Mouse (Mus musculus) ES-Bruce4 (cell line): ENCODE data around the gene Mrps7. TPM values are rescaled to one million over a fixed set of nuclear protein-coding genes. Genes with fewer than 3 reads are reported as not detected.

Source experiments
- H3K27ac ChIP-seq: 2 replicates; pipeline ENCODE4 v1.5.1; 2012; ENCODE audit warnings: low read length, inconsistent platforms; ENCODE audit not compliant: insufficient read depth
- H3K27me3 ChIP-seq: 2 replicates; pipeline ENCODE4 v1.6.1; 2012; ENCODE audit warnings: mild to moderate bottlenecking, low read length, inconsistent platforms; ENCODE audit not compliant: control insufficient read depth, poor library complexity, insufficient read depth, severe bottlenecking
- H3K36me3 ChIP-seq: 2 replicates; pipeline ENCODE4 v1.6.1; 2012; ENCODE audit warnings: inconsistent platforms, mild to moderate bottlenecking, low read length, moderate library complexity; ENCODE audit not compliant: control insufficient read depth, poor library complexity, insufficient read depth, severe bottlenecking
- H3K4me1 ChIP-seq: one replicate; pipeline ENCODE4 v1.8.1; 2011; ENCODE audit warnings: low read length; ENCODE audit not compliant: control insufficient read depth, insufficient read depth
- H3K4me3 ChIP-seq: 2 replicates; pipeline ENCODE4 v1.5.1; 2011; ENCODE audit warnings: low read depth, mild to moderate bottlenecking, low read length
- H3K9ac ChIP-seq: 2 replicates; pipeline ENCODE4 v1.6.1; 2012; ENCODE audit warnings: low read depth, mild to moderate bottlenecking, inconsistent platforms; ENCODE audit not compliant: poor library complexity, severe bottlenecking
- H3K9me3 ChIP-seq: replicated peaks from 2 replicates; pipeline ENCODE4 v1.6.1; 2012; ENCODE audit warnings: mild to moderate bottlenecking, low read length, inconsistent platforms; ENCODE audit not compliant: control insufficient read depth, poor library complexity, insufficient read depth, severe bottlenecking
- CTCF ChIP-seq: IDR thresholded peaks from one replicate; pipeline ENCODE4 v1.8.1; 2011; ENCODE audit warnings: low read depth, low read length
- EP300 ChIP-seq: IDR thresholded peaks from 2 replicates; pipeline ENCODE4 v1.6.1; 2011; ENCODE audit warnings: low read depth, low read length; ENCODE audit not compliant: insufficient read depth
- POLR2A ChIP-seq: IDR thresholded peaks from one replicate; pipeline ENCODE4 v1.8.1; 2011; ENCODE audit warnings: low read length; ENCODE audit not compliant: insufficient read depth
- polyA plus RNA-seq: library from polyadenylated mRNA; stranded (reverse); fragments of >200 nt; gene quantifications from 2 replicates; pipeline ENCODE4 v1.2.4, GENCODE M21; 2011; ENCODE audit warnings: low read depth; ENCODE audit not compliant: missing spikeins, insufficient read depth, insufficient read length

The Mrps7 gene
- 29.3 and 35.5 TPM in 2 replicates for polyA plus RNA-seq

GRCm38 (mm10) chr11:115603476-115604303, at the start of gene Mrps7, which contains the start of gene Gga3:
TSS of gene Mrps7 (plus strand) at chr11:115603925.
TSS of gene Gga3 (minus strand) at chr11:115604051.
- Histone ChIP-seq H3K36me3 (peaks cover 24% of the 10 kb centered on the region), H3K9ac (peak within 1 kb of the TSS; percentile 89), H3K27ac (no peak within 1 kb of the TSS), H3K27me3 (no peaks in the 10 kb centered on the region), H3K9me3 (no peaks in the 10 kb centered on the region), H3K4me3 (peak within 1 kb of the TSS; percentile 90), H3K4me1 (no peaks in the 10 kb centered on the region)
- no peak for TF ChIP-seq CTCF
- TF ChIP-seq POLR2A: no peak
- TF ChIP-seq EP300: no peak

- TF ChIP-seq CTCF (no peak), EP300 (no peak), POLR2A (no peak)
- Histone ChIP-seq H3K4me3 (no peak overlapping the region; the same call in 1 of the 2 replicates), H3K9ac (peak overlapping the region; percentile 47)
Measured at GRCm38 (mm10) chr11:115555717-115556116, 48.0 kb upstream of the Mrps7 start.

GRCm38 (mm10) chr11:115563406-115563805, 40.3 kb upstream of the Mrps7 start:
- Histone ChIP-seq H3K4me3 (peak overlapping the region; percentile 99), H3K27ac (peak overlapping the region; percentile 74), H3K27me3 (no peaks in the 10 kb centered on the region), H3K4me1 (no peaks in the 10 kb centered on the region), H3K9me3 (no peaks in the 10 kb centered on the region; the same call in 1 of the 2 replicates), H3K36me3 (peaks cover 25% of the 10 kb centered on the region), H3K9ac (peak overlapping the region; percentile 90)
- no peak for TF ChIP-seq CTCF
- TF ChIP-seq POLR2A: no peak
- TF ChIP-seq EP300: no peak

More at GRCm38 (mm10) chr11:115555717-115556116, 48.0 kb upstream of the Mrps7 start:
- H3K27ac ChIP-seq: no peak overlapping the region
- H3K9me3 ChIP-seq: no peaks in the 10 kb centered on the region; the same call in 1 of the 2 replicates
- no peaks in the 10 kb centered on the region for H3K27me3 ChIP-seq
- no peaks in the 10 kb centered on the region for H3K36me3 ChIP-seq
- H3K4me1 ChIP-seq: no peaks in the 10 kb centered on the region

GRCm38 (mm10) chr11:115564064-115564809, 39.5 kb upstream of the Mrps7 start, which contains the start of gene Nup85:
TSS of gene Nup85 (plus strand) at chr11:115564434.
- H3K9me3 ChIP-seq: no peaks in the 10 kb centered on the region; the same call in 1 of the 2 replicates
- H3K27me3 ChIP-seq: no peaks in the 10 kb centered on the region
- H3K4me3 ChIP-seq: peak within 1 kb of the TSS; percentile 99
- H3K9ac ChIP-seq: peak within 1 kb of the TSS; percentile 90
- H3K4me1 ChIP-seq: no peaks in the 10 kb centered on the region
- TF ChIP-seq POLR2A (peak; percentile 52), EP300 (no peak)
- H3K27ac ChIP-seq: peak within 1 kb of the TSS; percentile 74
- H3K36me3 ChIP-seq: peaks cover 26% of the 10 kb centered on the region

GRCm38 (mm10) chr11:115564961-115565360, 38.8 kb upstream of the Mrps7 start:
- no peaks in the 10 kb centered on the region; the same call in 1 of the 2 replicates for H3K9me3 ChIP-seq
- peak overlapping the region; percentile 99 for H3K4me3 ChIP-seq
- no peaks in the 10 kb centered on the region for H3K27me3 ChIP-seq
- H3K27ac ChIP-seq: no peak overlapping the region
- H3K4me1 ChIP-seq: no peaks in the 10 kb centered on the region
- peaks cover 33% of the 10 kb centered on the region for H3K36me3 ChIP-seq
- TF ChIP-seq EP300 (no peak), POLR2A (no peak), CTCF (no peak)
- peak overlapping the region; percentile 90 for H3K9ac ChIP-seq
